Mouse (Mus musculus): Measurements from ENCODE around the gene H2-Ab1.

DNA sequence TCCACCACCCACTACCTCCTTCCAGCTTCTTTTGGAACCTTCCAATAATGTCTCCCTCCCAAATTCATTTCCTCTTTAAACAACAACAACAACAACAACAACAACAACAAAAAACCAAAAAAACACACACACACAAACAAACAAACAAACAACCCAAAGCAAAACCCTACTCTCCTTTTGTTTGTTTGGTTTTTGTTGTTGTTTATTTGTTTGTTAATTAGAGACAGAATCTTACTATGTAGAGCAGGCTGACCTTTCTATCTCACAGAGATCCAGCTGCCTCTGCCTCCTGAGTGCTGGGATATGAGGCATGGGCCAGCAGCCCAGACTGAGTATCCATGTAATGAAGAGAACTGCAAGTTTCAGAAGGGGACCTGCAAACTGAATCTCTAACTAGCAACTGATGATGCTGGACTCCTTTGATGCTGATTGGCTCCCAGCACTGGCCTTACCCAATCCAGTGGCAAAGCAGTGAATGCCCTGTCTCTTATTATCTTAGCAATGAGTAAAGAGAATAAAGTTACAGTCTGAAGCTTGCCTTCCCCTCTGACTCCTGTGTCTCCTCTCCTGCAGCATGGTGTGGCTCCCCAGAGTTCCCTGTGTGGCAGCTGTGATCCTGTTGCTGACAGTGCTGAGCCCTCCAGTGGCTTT lies 48.0 kb downstream of the H2-Ab1 start, which contains the start of gene H2-Eb1:
- TF ChIP-seq POLR2A (IDR thresholded peaks at IDR 0.05; ENCODE audit: insufficient read length, low read depth) (no peak), USF1 (IDR thresholded peaks at IDR 0.05; ENCODE audit: low read depth) (no peak), TCF12 (IDR thresholded peaks at IDR 0.05; ENCODE audit: insufficient read depth, poor library complexity, severe bottlenecking) (no peak), MYOD1 (IDR thresholded peaks at IDR 0.05; ENCODE audit: control insufficient read depth in 1 of 3, insufficient read length in 2 of 3, low read depth in 2 of 3) (no peak), E2F4 (IDR thresholded peaks at IDR 0.05; ENCODE audit: insufficient read depth) (no peak), CEBPB (IDR thresholded peaks at IDR 0.05; ENCODE audit: insufficient read depth, poor library complexity, severe bottlenecking) (no peak), POLR2AphosphoS2 (IDR thresholded peaks at IDR 0.05; ENCODE audit: insufficient read length, low read depth) (no peak)

Data from myocyte (in vitro differentiated cells).